10 mouse cellular contexts compared by ENCODE assay signal in the genomic region with DNA sequence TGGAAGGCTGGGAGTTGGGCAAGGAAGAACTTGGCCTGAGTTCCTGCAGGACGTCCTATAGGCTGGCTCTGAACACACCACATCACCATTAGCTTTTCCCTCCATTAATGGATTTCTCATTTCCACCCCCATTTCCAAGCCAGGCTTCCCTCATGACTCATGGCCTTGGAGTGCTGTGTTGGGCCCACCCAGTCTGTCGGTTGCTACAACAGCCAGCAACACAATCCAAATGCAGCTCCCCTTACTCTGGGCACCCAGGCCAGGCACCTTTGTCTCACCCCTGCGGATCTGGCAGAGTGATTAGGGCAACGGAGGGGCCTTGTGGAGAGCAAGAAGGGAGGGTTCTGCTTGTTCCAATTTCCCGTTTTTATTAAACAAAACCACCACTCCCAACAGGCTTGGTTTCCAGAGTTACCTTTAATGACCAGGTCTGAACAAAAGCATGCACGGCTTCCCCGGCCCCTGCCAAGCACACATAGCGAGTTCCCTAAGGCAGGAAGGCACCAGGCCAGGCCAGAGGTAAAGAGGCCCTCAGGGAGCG. TPM values are rescaled to one million over a fixed set of nuclear protein-coding genes. Genes with fewer than 3 reads are reported as not detected.
DNase-seq lines count a peak whose midpoint lies in the region; ATAC-seq lines count a peak whose summit lies in the region.
"Had no signal": no experiment of that assay in that cellular context is flagged by ENCODE, and none has a peak within 500 bp of the region (broad histone marks: within the 10 kb centered on the region; RNA-seq: fewer than 3 reads in every experiment).

No protein-coding gene starts in this region.

- peak overlapping the region; percentile 0; the same call in 1 of the 2 replicates for H3K27ac ChIP-seq in kidney, embryonic 16.5 days (ENCODE audit: low read length)
- H3K27ac ChIP-seq in heart, embryonic 16.5 days (ENCODE audit: low read length) = peak overlapping the region; percentile 98
- H3K27ac ChIP-seq: midbrain, embryonic 10.5 days had no signal

- no peak for ATAC-seq in kidney, embryonic 16.5 days (ENCODE audit: low FRiP score, low TSS enrichment)
- peak; percentile 45; the same call in 1 of the 2 replicates for ATAC-seq in heart, embryonic 16.5 days (replicated peaks; ENCODE audit: extremely low read depth, insufficient read depth, low FRiP score)
- ATAC-seq: inflammation-experienced regulatory T-cells, adult 6 months had no signal

- H3K4me3 ChIP-seq in kidney, embryonic 16.5 days (ENCODE audit: low read length) = no peak overlapping the region
- H3K4me3 ChIP-seq in heart, embryonic 16.5 days (ENCODE audit: low read length) = no peak overlapping the region
- H3K4me3 ChIP-seq: midbrain, embryonic 10.5 days had no signal

- WGBS in kidney, embryonic 16.5 days = 61% methylated on average over 9 of the region's 9 CpGs
- 35% methylated on average over 9 of the region's 9 CpGs for WGBS in heart, embryonic 16.5 days

- H3K36me3 ChIP-seq in kidney, embryonic 16.5 days (ENCODE audit: insufficient read depth, low read length) = peaks cover 3% of the 10 kb centered on the region; the same call in 1 of the 2 replicates
- H3K36me3 ChIP-seq in heart, embryonic 16.5 days (ENCODE audit: control insufficient read depth, insufficient read depth) = peaks cover 27% of the 10 kb centered on the region
- H3K36me3 ChIP-seq: midbrain, embryonic 10.5 days had no signal

- peaks cover 23% of the 10 kb centered on the region for H3K27me3 ChIP-seq in kidney, embryonic 16.5 days (ENCODE audit: insufficient read depth, low read length)
- no peaks in the 10 kb centered on the region for H3K27me3 ChIP-seq in heart, embryonic 16.5 days (ENCODE audit: control insufficient read depth, insufficient read depth, low read length)

- no peaks in the 10 kb centered on the region for H3K9me3 ChIP-seq in kidney, embryonic 16.5 days (ENCODE audit: low read length)
- no peaks in the 10 kb centered on the region for H3K9me3 ChIP-seq in heart, embryonic 16.5 days (replicated peaks; ENCODE audit: control insufficient read depth, low read length)
- H3K9me3 ChIP-seq: midbrain, embryonic 10.5 days had no signal

- no peak for DNase-seq in kidney, postnatal 4 days
- peak; percentile 27 for DNase-seq in brain, adult 2 months (ENCODE audit: low read depth, low spot score)
- peak; percentile 74 for DNase-seq in lung, postnatal 25 days (ENCODE audit: low spot score)
- no peak for DNase-seq in layer of hippocampus, adult 9-11 months
- no peak for DNase-seq in embryo, embryonic 11 days
- no peak for DNase-seq in frontal cortex, postnatal 14 days (ENCODE audit: low spot score in 2 of 2)

- no peak overlapping the region for H3K4me2 ChIP-seq in kidney, embryonic 16.5 days (replicated peaks; ENCODE audit: low read depth, low read length)
- H3K4me2 ChIP-seq in heart, embryonic 16.5 days (ENCODE audit: low read depth, low read length) = peak overlapping the region; percentile 30; the same call in 1 of the 2 replicates

- H3K4me1 ChIP-seq in kidney, embryonic 16.5 days (ENCODE audit: insufficient read depth, low read length) = peaks cover 30% of the 10 kb centered on the region
- H3K4me1 ChIP-seq in heart, embryonic 16.5 days (ENCODE audit: control insufficient read depth, insufficient read depth, low read length) = peaks cover 93% of the 10 kb centered on the region

- no peak overlapping the region for H3K9ac ChIP-seq in kidney, embryonic 16.5 days (replicated peaks; ENCODE audit: low read length)
- peak overlapping the region; percentile 43; the same call in 1 of the 2 replicates for H3K9ac ChIP-seq in heart, embryonic 16.5 days (ENCODE audit: low read length)

RNA-seq across cellular contexts. Expression of gene Cavin1, which starts 8.2 kb away (rescaled TPM):
- polyA plus RNA-seq in kidney, embryonic 16.5 days (2015; fragmentation: Nextera tagmentation; extraction: Ambion mirVana) = 140 and 161 TPM in 2 replicates
- polyA plus RNA-seq in heart, embryonic 16.5 days (2015; fragmentation: Nextera tagmentation; extraction: Ambion mirVana) = 428 and 460 TPM in 2 replicates

RNA-seq across cellular contexts. Expression of gene Stat3, which starts 23.1 kb away (rescaled TPM):
- polyA plus RNA-seq in kidney, embryonic 16.5 days (2015; fragmentation: Nextera tagmentation; extraction: Ambion mirVana) = 47.9 and 54.4 TPM in 2 replicates
- 60.4 and 64.9 TPM in 2 replicates for polyA plus RNA-seq in heart, embryonic 16.5 days (2015; fragmentation: Nextera tagmentation; extraction: Ambion mirVana)

RNA-seq across cellular contexts. Expression of gene Atp6v0a1, which starts 46.8 kb away (rescaled TPM):
- polyA plus RNA-seq in kidney, embryonic 16.5 days (2015; fragmentation: Nextera tagmentation; extraction: Ambion mirVana) = 42.2 and 45.3 TPM in 2 replicates
- 50.7 and 53.6 TPM in 2 replicates for polyA plus RNA-seq in heart, embryonic 16.5 days (2015; fragmentation: Nextera tagmentation; extraction: Ambion mirVana)

Comparison
In these comparisons a context has a peak if more than half of its experiments do, and no peak if none do; other contexts are left out.
1. DNase-seq: peak in brain, adult 2 months (single experiment) and lung, postnatal 25 days (single experiment); none in kidney, postnatal 4 days (0 of 2), layer of hippocampus, adult 9-11 months (single experiment), embryo, embryonic 11 days (single experiment) and frontal cortex, postnatal 14 days (0 of 2).